Mouse (Mus musculus): Measurements from ENCODE around the gene Phxr2. TPM values are rescaled to one million over a fixed set of nuclear protein-coding genes. Genes with fewer than 3 reads are reported as not detected.
A peak's percentile ranks its signal among the peaks of the same experiment; 100 is the strongest.

Phxr2 gene
- polyA plus RNA-seq, 1 experiment from 2014 or later = not detected

DNA sequence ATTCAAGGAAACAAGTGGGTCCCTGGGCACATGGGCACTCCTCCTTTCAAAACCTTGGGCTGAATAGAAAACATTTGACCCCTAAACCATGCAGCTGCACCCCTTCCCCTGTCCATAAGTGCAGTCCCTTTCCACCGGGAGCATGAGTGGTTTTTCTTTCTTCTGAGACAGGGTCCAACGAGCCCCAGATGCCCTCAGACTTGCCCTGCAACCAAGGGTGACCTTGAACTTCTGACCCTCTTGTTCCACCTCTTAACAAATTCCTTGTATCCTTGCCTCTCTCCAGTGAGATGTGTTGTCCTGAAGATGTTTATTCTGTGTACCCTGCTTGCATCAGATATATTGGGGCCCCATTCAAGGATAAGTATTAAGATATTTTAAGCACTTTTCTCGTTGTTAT is 12.6 kb downstream of the Phxr2 start:
- 46% methylated on average over 3 of the region's 3 CpGs for WGBS (ENCODE audit: insufficient replicate concordance)
- no peak overlapping the region for H3K27ac ChIP-seq (ENCODE audit: low read length)

GRCm38 (mm10) chr10:99108431-99108982 is 17.6 kb downstream of the Phxr2 start:
- Histone ChIP-seq H3K4me2 (ENCODE audit: low read depth, low read length) (peak overlapping the region; percentile 98), H3K9me3 (replicated peaks; ENCODE audit: control insufficient read depth, low read length) (no peaks in the 10 kb centered on the region), H3K9ac (ENCODE audit: low read depth, low read length) (peak overlapping the region; percentile 75), H3K4me3 (ENCODE audit: low read depth, low read length) (peak overlapping the region; percentile 97), H3K4me1 (ENCODE audit: control insufficient read depth, low read depth, low read length) (peaks cover 12% of the 10 kb centered on the region), H3K36me3 (ENCODE audit: control insufficient read depth, insufficient read depth) (peaks cover 5% of the 10 kb centered on the region), H3K27me3 (ENCODE audit: control insufficient read depth, insufficient read depth, low read depth, low read length) (no peaks in the 10 kb centered on the region), H3K27ac (ENCODE audit: low read length) (peak overlapping the region; percentile 23; the same call in 1 of the 2 replicates)
- no peak for ATAC-seq (ENCODE audit: low read depth)
- WGBS (ENCODE audit: insufficient replicate concordance) = 42% methylated on average over 12 of the region's 12 CpGs

More for the DNA sequence above, 12.6 kb downstream of the Phxr2 start:
- no peak for ATAC-seq (ENCODE audit: low read depth)
- Histone ChIP-seq H3K9me3 (replicated peaks; ENCODE audit: control insufficient read depth, low read length) (no peaks in the 10 kb centered on the region), H3K4me3 (ENCODE audit: low read depth, low read length) (no peak overlapping the region), H3K4me2 (ENCODE audit: low read depth, low read length) (no peak overlapping the region), H3K4me1 (ENCODE audit: control insufficient read depth, low read depth, low read length) (peaks cover 6% of the 10 kb centered on the region), H3K9ac (ENCODE audit: low read depth, low read length) (no peak overlapping the region), H3K36me3 (ENCODE audit: control insufficient read depth, insufficient read depth) (peaks cover 5% of the 10 kb centered on the region), H3K27me3 (ENCODE audit: control insufficient read depth, insufficient read depth, low read depth, low read length) (no peaks in the 10 kb centered on the region)

- 0% methylated on average over 22 of the region's 22 CpGs for WGBS (ENCODE audit: insufficient replicate concordance)
- ATAC-seq (ENCODE audit: low read depth) = peak; percentile 80
- peak within 1 kb of the TSS; percentile 98 for H3K4me2 ChIP-seq (ENCODE audit: low read depth, low read length)
- peak within 1 kb of the TSS; percentile 97 for H3K4me3 ChIP-seq (ENCODE audit: low read depth, low read length)
- H3K9ac ChIP-seq (ENCODE audit: low read depth, low read length) = peak within 1 kb of the TSS; percentile 85
- no peaks in the 10 kb centered on the region for H3K27me3 ChIP-seq (ENCODE audit: control insufficient read depth, insufficient read depth, low read depth, low read length)
- peak within 1 kb of the TSS; percentile 87 for H3K27ac ChIP-seq (ENCODE audit: low read length)
- H3K36me3 ChIP-seq (ENCODE audit: control insufficient read depth, insufficient read depth) = peaks cover 5% of the 10 kb centered on the region
- no peaks in the 10 kb centered on the region for H3K9me3 ChIP-seq (replicated peaks; ENCODE audit: control insufficient read depth, low read length)
- H3K4me1 ChIP-seq (ENCODE audit: control insufficient read depth, low read depth, low read length) = peaks cover 12% of the 10 kb centered on the region
These were observed 18.2 kb downstream of the Phxr2 start, which contains the start of gene Galnt4 for GRCm38 (mm10) chr10:99107964-99108363. TSS of gene Galnt4 (plus strand) at chr10:99108159.

DNA sequence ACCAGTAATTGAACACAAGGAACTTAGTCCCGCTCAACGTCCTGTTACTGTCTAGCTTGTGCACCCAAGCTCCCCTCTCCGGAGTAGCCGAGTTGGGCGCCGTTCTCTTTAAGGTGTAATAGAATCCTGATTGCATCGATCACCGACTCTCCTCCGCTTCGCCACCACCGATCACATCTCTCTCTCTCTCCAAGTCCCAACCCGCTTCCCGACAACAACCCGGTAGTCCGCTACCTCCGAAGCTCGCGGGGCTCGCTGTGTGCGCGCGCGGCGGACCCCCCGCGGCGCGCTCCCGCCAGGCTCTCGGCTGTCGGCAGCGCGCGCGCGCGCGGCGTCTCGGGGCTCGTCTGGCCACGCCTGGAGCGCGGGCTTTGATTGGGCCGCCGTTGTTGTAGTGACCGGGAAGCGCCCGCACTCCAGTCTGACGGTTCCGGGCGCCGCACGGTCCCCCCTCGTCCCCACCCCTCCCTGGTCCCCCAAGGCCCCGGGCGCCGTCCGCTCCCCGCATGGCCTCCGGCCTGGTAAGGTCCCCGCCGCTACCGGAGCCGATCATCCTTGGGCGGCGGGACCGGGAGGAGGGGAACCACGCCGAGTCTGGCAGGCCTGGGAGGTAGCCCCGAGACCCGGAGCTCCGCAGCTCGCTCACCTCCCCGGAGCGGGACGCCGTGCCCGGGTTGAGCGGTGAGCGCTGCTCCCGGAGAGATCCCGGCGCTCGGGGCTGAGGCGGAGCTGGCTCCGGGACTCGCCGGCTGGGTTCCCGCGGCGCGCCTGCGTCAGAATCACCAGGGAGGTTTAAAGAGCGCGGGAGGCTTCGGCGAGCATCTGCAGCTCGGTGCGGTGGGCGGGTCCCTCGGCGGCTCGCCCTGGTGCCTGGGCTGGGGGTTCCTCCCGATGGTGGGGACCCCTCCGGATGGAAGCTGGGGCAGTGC is 19.2 kb downstream of the Phxr2 start, which contains the start of gene Poc1b:
TSS of gene Poc1b (plus strand) at position 334 of the 929 bp plus-strand sequence.
- peak within 1 kb of the TSS; percentile 85 for H3K9ac ChIP-seq (ENCODE audit: low read depth, low read length)
- under 1% methylated on average over 92 of the region's 106 CpGs for WGBS (ENCODE audit: insufficient replicate concordance)
- ATAC-seq (ENCODE audit: low read depth) = peak; percentile 89

GRCm38 (mm10) chr10:99106311-99106702 is 19.8 kb downstream of the Phxr2 start:
- Histone ChIP-seq H3K9ac (ENCODE audit: low read depth, low read length) (peak overlapping the region; percentile 85), H3K27me3 (ENCODE audit: control insufficient read depth, insufficient read depth, low read depth, low read length) (no peaks in the 10 kb centered on the region), H3K27ac (ENCODE audit: low read length) (peak overlapping the region; percentile 87; the same call in 1 of the 2 replicates), H3K9me3 (replicated peaks; ENCODE audit: control insufficient read depth, low read length) (no peaks in the 10 kb centered on the region), H3K4me2 (ENCODE audit: low read depth, low read length) (peak overlapping the region; percentile 98), H3K4me3 (ENCODE audit: low read depth, low read length) (peak overlapping the region; percentile 97), H3K4me1 (ENCODE audit: control insufficient read depth, low read depth, low read length) (peaks cover 12% of the 10 kb centered on the region), H3K36me3 (ENCODE audit: control insufficient read depth, insufficient read depth) (peaks cover 5% of the 10 kb centered on the region)
- 29% methylated on average over 8 of the region's 8 CpGs for WGBS (ENCODE audit: insufficient replicate concordance)
- ATAC-seq (ENCODE audit: low read depth) = no peak

More for the DNA sequence above, 19.2 kb downstream of the Phxr2 start, which contains the start of gene Poc1b:
- H3K36me3 ChIP-seq (ENCODE audit: control insufficient read depth, insufficient read depth) = peaks cover 5% of the 10 kb centered on the region
- no peaks in the 10 kb centered on the region for H3K9me3 ChIP-seq (replicated peaks; ENCODE audit: control insufficient read depth, low read length)
- peak within 1 kb of the TSS; percentile 87 for H3K27ac ChIP-seq (ENCODE audit: low read length)
- peaks cover 12% of the 10 kb centered on the region for H3K4me1 ChIP-seq (ENCODE audit: control insufficient read depth, low read depth, low read length)
- H3K4me2 ChIP-seq (ENCODE audit: low read depth, low read length) = peak within 1 kb of the TSS; percentile 98
- H3K27me3 ChIP-seq (ENCODE audit: control insufficient read depth, insufficient read depth, low read depth, low read length) = no peaks in the 10 kb centered on the region
- H3K4me3 ChIP-seq (ENCODE audit: low read depth, low read length) = peak within 1 kb of the TSS; percentile 97

DNA sequence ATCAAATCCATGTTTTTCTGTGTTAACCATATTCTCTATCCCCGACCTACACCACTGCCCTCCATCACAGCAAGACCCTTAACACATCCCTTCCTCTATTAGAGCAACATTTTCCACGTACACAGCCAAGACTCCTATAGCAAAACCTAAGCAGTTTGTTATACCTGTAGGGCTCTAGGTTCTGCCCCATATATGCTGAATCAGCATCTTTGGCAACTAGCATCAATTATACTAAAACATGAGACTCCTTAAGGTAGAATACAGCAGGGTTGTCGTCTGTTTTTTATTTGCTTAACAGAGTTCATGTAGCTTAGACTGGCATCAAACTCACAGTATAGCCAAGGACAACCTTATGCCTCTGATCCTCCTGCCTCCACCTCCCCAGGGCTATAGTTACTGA is 20.6 kb downstream of the Phxr2 start:
- WGBS (ENCODE audit: insufficient replicate concordance) = 82% methylated on average over 3 of the region's 3 CpGs
- Histone ChIP-seq H3K27me3 (ENCODE audit: control insufficient read depth, insufficient read depth, low read depth, low read length) (no peaks in the 10 kb centered on the region), H3K27ac (ENCODE audit: low read length) (no peak overlapping the region), H3K4me1 (ENCODE audit: control insufficient read depth, low read depth, low read length) (peaks cover 12% of the 10 kb centered on the region), H3K9ac (ENCODE audit: low read depth, low read length) (no peak overlapping the region), H3K9me3 (replicated peaks; ENCODE audit: control insufficient read depth, low read length) (no peaks in the 10 kb centered on the region), H3K4me2 (ENCODE audit: low read depth, low read length) (no peak overlapping the region), H3K36me3 (ENCODE audit: control insufficient read depth, insufficient read depth) (peaks cover 5% of the 10 kb centered on the region), H3K4me3 (ENCODE audit: low read depth, low read length) (no peak overlapping the region)
- ATAC-seq (ENCODE audit: low read depth) = no peak

DNA sequence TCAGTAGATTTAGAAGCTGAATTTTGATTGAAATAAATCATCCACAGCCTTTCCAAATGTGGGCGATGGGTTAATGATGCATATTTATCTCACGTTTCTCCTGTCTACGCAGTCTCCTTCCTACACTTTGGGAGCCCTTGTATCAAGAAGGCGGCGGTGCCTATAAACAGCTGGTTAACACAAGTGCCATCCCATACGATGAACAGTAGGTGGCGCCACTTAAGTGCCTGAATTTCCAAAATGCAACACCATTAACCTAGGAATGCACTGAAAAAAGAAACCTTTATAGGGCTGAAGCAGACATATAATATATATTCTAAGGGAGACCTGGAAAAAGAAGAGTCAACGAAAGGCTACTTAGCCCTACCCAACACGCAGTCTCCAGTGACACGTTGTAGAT is 28.8 kb downstream of the Phxr2 start:
- H3K27ac ChIP-seq (ENCODE audit: low read length) = no peak overlapping the region
- H3K27me3 ChIP-seq (ENCODE audit: control insufficient read depth, insufficient read depth, low read depth, low read length) = no peaks in the 10 kb centered on the region
- WGBS (ENCODE audit: insufficient replicate concordance) = 48% methylated on average over 10 of the region's 10 CpGs
- no peaks in the 10 kb centered on the region for H3K9me3 ChIP-seq (replicated peaks; ENCODE audit: control insufficient read depth, low read length)
- H3K4me3 ChIP-seq (ENCODE audit: low read depth, low read length) = no peak overlapping the region
- H3K4me1 ChIP-seq (ENCODE audit: control insufficient read depth, low read depth, low read length) = no peaks in the 10 kb centered on the region
- H3K36me3 ChIP-seq (ENCODE audit: control insufficient read depth, insufficient read depth) = no peaks in the 10 kb centered on the region
- no peak overlapping the region for H3K9ac ChIP-seq (ENCODE audit: low read depth, low read length)
- H3K4me2 ChIP-seq (ENCODE audit: low read depth, low read length) = no peak overlapping the region
- ATAC-seq (ENCODE audit: low read depth) = no peak

- Histone ChIP-seq H3K4me3 (ENCODE audit: low read depth, low read length) (no peak overlapping the region), H3K27ac (ENCODE audit: low read length) (no peak overlapping the region), H3K9ac (ENCODE audit: low read depth, low read length) (no peak overlapping the region), H3K27me3 (ENCODE audit: control insufficient read depth, insufficient read depth, low read depth, low read length) (no peaks in the 10 kb centered on the region), H3K4me1 (ENCODE audit: control insufficient read depth, low read depth, low read length) (no peaks in the 10 kb centered on the region), H3K36me3 (ENCODE audit: control insufficient read depth, insufficient read depth) (no peaks in the 10 kb centered on the region), H3K4me2 (ENCODE audit: low read depth, low read length) (no peak overlapping the region), H3K9me3 (replicated peaks; ENCODE audit: control insufficient read depth, low read length) (no peaks in the 10 kb centered on the region)
- 57% methylated on average over 2 of the region's 2 CpGs for WGBS (ENCODE audit: insufficient replicate concordance)
- ATAC-seq (ENCODE audit: low read depth) = no peak
These were observed 31.0 kb downstream of the Phxr2 start for GRCm38 (mm10) chr10:99095114-99095513.

DNA sequence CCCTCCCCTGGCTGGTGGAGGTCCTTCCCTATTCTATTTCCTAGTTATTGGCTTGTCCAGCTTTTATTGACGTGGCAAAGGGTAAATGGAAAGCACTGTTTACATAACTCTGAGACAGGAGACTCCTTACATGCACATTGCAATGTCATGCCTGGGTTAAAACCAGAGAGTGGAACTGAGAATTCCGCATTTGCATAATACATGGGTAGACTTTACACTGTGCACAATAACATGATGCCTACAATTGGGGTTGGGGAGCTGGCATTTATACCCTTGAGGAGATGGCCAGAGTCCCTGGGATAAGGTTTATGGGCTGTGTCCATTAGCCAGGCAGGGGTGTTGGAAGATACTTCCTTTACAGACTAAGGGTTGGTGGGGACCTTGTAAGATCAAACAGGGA is 32.8 kb downstream of the Phxr2 start:
- no peak overlapping the region for H3K4me3 ChIP-seq (ENCODE audit: low read depth, low read length)
- H3K9ac ChIP-seq (ENCODE audit: low read depth, low read length) = no peak overlapping the region
- no peak overlapping the region for H3K4me2 ChIP-seq (ENCODE audit: low read depth, low read length)
- no peaks in the 10 kb centered on the region for H3K27me3 ChIP-seq (ENCODE audit: control insufficient read depth, insufficient read depth, low read depth, low read length)
- no peaks in the 10 kb centered on the region for H3K4me1 ChIP-seq (ENCODE audit: control insufficient read depth, low read depth, low read length)
- no peak for ATAC-seq (ENCODE audit: low read depth)
- H3K9me3 ChIP-seq (replicated peaks; ENCODE audit: control insufficient read depth, low read length) = no peaks in the 10 kb centered on the region
- H3K27ac ChIP-seq (ENCODE audit: low read length) = no peak overlapping the region
- WGBS (ENCODE audit: insufficient replicate concordance) = 65% methylated on average over 2 of the region's 2 CpGs
- H3K36me3 ChIP-seq (ENCODE audit: control insufficient read depth, insufficient read depth) = no peaks in the 10 kb centered on the region

Data from liver, embryonic 16.5 days (tissue).